Mouse (Mus musculus) macrophage (primary cell): Measurements from ENCODE around the gene Srebf2. TPM values are rescaled to one million over a fixed set of nuclear protein-coding genes. Genes with fewer than 3 reads are reported as not detected.

Experiments
- H3K27ac ChIP-seq: fragments of 350-480 bp; formaldehyde crosslinking; 2 replicates; pipeline ENCODE4 v1.9.0; 2021
- H3K36me3 ChIP-seq: fragments of 350-480 bp; formaldehyde crosslinking; 2 replicates; pipeline ENCODE4 v1.9.0; 2021; ENCODE audit errors: inconsistent target
- H3K4me3 ChIP-seq: fragments of 350-480 bp; formaldehyde crosslinking; 2 replicates; pipeline ENCODE4 v1.9.0; 2021; ENCODE audit errors: inconsistent target
- H3K79me2 ChIP-seq: fragments of 350-480 bp; formaldehyde crosslinking; 2 replicates; pipeline ENCODE4 v1.9.0; 2021; ENCODE audit errors: inconsistent target
- WGBS: methylation state at CpG from one replicate; pipeline ENCODE4 v1.1.7; 2026; ENCODE audit warnings: inconsistent platforms; ENCODE audit not compliant: missing documents; 5-methylcytosine and 5-hydroxymethylcytosine counted together
- polyA plus RNA-seq: library from polyadenylated mRNA; stranded (reverse); fragments of 250-400 nt; gene quantifications from 3 replicates; pipeline ENCODE4 v1.2.4, GENCODE M21; 2018; ENCODE audit warnings: inconsistent platforms

Srebf2 gene
- polyA plus RNA-seq, 1 experiment from 2014 or later = 41.2 TPM

DNA sequence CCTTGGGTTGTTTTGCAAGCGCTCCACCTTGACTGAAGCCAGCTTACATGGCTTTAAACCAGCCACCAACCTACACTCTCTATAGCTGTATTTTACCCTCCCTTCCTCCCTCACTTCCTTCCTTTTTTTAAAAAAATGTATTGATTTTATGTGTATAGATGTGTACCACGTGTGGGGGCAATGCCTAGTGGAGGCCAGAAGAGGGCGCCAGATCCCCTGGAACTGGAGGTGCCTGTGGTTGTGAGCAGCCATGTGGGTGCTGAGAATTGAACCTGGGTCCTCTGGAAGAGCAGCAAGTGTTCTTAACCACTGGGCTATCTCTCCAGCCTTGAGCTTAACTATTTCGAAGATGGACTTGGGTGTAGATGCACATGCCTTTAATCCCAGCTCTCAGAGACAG is 35.3 kb downstream of the Srebf2 start:
- Histone ChIP-seq H3K79me2 (no peaks in the 10 kb centered on the region), H3K36me3 (peaks cover 93% of the 10 kb centered on the region), H3K4me3 (no peak overlapping the region), H3K27ac (no peak overlapping the region)
- WGBS = 97% methylated on average over 4 of the region's 4 CpGs

DNA sequence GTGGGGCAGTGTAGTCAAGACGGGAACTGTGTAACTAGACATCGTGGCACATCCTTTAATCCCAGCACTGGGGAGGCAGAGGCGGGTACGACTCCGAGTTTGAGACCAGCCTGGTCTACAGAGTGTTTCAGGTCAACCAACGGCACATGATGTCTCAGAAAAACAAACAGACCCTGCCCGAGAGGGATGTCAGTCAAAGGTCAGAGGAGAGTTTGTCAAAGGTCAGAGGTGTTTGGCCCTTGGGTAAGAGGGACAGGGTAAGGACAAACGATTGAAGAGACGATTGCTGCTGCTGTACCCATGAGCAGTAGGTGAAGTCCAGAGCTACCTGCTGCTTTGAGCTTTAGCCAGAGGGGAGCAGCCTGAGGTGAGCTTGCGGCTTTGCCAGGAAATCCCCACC is 36.6 kb downstream of the Srebf2 start:
- no peak overlapping the region for H3K4me3 ChIP-seq
- 96% methylated on average over 10 of the region's 10 CpGs for WGBS

DNA sequence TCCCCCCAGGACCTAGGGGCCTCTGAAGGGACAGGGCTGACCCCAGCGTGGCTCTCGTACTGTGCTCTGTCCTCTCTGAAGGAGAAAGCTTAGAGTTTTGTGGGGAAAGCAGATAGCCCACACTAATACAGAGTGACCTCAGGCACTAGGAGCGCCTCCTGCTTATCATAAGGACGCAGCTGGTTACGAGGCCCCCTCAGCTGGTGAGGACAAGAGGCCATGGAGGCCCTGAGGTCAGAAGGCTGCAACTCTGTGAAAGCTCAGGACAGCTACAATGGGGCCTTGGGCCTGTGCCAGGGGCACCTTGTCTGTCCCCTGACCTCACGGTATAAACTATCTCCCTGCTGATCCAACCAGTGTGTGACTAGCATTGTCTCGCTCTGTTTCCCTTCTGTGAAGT is 37.2 kb downstream of the Srebf2 start:
- no peaks in the 10 kb centered on the region for H3K79me2 ChIP-seq
- peaks cover 86% of the 10 kb centered on the region for H3K36me3 ChIP-seq
- no peak overlapping the region for H3K27ac ChIP-seq
- no peak overlapping the region for H3K4me3 ChIP-seq
- 95% methylated on average over 7 of the region's 7 CpGs for WGBS

More for the DNA sequence above, 36.6 kb downstream of the Srebf2 start:
- H3K27ac ChIP-seq = no peak overlapping the region
- peaks cover 91% of the 10 kb centered on the region for H3K36me3 ChIP-seq
- H3K79me2 ChIP-seq = no peaks in the 10 kb centered on the region

DNA sequence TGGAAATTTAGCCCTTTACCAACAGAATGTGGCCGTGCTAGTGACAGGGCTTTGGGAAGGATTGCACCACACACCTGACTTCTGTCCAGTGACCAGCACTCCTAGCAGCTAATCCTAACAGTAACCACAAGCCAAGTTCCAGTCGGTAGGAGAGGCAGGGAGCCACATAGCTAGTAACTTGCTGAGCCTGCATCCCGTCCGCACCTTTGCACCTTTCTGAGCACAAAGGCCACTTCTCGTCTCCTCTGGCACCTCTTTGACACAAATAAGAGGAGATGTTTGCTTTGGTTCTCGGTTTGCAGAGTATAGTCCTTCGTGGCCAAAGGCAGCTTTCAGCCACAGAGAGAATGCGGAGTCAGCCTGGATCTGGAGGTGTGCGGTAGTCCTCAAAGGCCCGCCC is 37.7 kb downstream of the Srebf2 start:
- H3K4me3 ChIP-seq = no peak overlapping the region
- H3K27ac ChIP-seq = no peak overlapping the region
- no peaks in the 10 kb centered on the region; the same call in 1 of the 2 replicates for H3K79me2 ChIP-seq
- WGBS = 90% methylated on average over 9 of the region's 10 CpGs
- H3K36me3 ChIP-seq = peaks cover 81% of the 10 kb centered on the region

DNA sequence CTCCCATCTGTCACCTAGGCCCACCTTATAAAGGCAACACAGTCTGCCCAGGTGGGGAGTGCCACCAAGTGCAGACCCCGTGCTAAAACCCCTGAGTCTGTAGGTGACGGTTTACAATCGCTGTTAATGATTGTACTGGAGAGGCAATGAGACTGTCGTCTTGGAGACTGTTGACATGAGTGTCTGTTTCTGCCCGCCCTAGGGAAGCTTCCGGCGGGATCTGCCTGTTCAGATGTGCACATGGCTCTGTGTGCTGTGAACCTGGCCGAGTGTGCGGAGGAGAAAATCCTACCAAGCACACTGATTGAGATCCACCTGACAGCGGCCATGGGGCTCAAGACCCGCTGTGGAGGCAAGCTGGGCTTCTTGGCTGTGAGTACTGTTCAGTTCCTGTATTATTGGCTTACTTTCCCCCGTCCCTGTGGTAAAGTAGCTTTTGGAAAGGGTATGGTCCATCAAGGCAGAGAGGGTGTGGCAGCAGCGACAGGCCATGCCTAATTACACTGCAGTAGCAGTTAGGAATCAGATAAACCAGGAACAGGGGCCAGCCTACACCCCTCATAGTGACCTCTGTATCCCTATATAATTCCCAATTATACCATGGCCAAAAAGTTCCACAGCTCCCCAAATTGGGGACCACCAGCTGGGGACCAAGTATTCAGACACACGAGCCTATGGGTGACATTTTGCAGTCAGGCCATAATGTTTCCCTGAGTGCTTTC is 38.2 kb downstream of the Srebf2 start:
- Histone ChIP-seq H3K36me3 (peaks cover 75% of the 10 kb centered on the region), H3K27ac (no peak overlapping the region), H3K4me3 (no peak overlapping the region), H3K79me2 (no peaks in the 10 kb centered on the region; the same call in 1 of the 2 replicates)
- WGBS = 92% methylated on average over 14 of the region's 14 CpGs

DNA sequence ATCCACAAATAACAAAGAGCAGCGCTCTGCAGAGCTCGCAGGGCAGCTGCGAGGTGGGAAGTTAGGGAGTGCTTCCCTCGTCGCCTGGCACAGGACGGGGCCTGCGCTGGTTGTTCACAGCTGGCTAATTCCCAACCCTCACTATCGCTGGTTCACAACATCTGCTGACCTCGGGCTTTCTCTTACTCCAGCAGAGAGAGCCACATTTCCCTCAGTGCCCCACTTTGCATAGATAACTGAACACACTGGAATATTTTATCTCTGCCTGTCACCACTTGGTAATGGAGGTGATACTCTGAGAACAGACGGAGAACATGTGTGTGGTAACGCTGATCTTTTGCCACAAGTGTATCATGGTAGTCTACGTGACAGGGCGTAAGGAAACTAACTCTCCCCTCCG is 39.1 kb downstream of the Srebf2 start:
- no peak overlapping the region for H3K4me3 ChIP-seq
- no peaks in the 10 kb centered on the region; the same call in 1 of the 2 replicates for H3K79me2 ChIP-seq
- 96% methylated on average over 14 of the region's 14 CpGs for WGBS
- peaks cover 70% of the 10 kb centered on the region for H3K36me3 ChIP-seq
- H3K27ac ChIP-seq = no peak overlapping the region

DNA sequence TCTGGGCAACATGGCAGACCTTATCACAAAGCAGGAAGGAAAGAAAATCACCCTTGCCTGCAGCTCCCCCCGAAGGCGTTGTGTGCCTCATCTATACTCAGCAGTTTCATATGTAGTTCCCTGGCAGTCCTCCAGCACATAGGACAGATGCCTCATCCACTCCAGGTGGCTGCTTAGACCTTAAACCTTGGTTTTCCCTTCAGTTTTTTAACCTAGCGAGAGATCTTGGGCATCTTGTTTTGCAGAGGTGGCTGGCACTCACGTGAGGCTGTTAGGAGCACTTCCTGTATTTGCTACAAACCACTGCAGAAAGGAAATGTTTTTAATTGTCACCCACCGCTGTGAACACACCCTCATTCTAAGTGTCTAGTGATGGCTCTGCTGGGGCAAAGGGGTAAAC is 40.0 kb downstream of the Srebf2 start:
- no peak overlapping the region for H3K4me3 ChIP-seq
- H3K79me2 ChIP-seq = no peaks in the 10 kb centered on the region; the same call in 1 of the 2 replicates
- 15% methylated on average over 5 of the region's 5 CpGs for WGBS
- no peak overlapping the region for H3K27ac ChIP-seq
- peaks cover 70% of the 10 kb centered on the region for H3K36me3 ChIP-seq

DNA sequence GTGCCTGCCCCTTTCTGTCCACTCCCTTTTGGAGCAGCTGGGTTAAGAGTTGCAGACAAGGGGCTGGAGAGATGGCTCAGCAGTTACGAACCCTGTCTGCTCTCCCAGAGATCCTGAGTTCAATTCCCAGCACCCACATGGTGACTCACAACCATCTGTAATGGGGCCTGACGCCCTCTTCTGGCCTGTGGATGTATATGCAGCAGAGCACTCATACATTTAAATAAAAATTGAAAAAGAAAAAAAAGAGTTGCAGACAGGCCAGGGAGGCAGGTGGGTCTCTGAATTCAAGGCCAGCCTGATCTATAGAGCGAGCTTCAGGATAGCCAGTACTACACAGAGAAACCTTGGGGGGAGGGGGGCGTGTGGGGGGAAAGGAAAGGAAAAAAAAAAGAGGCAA is 40.4 kb downstream of the Srebf2 start:
- Histone ChIP-seq H3K27ac (no peak overlapping the region), H3K4me3 (no peak overlapping the region), H3K36me3 (peaks cover 70% of the 10 kb centered on the region), H3K79me2 (no peaks in the 10 kb centered on the region; the same call in 1 of the 2 replicates)
- WGBS = 95% methylated on average over 4 of the region's 4 CpGs

DNA sequence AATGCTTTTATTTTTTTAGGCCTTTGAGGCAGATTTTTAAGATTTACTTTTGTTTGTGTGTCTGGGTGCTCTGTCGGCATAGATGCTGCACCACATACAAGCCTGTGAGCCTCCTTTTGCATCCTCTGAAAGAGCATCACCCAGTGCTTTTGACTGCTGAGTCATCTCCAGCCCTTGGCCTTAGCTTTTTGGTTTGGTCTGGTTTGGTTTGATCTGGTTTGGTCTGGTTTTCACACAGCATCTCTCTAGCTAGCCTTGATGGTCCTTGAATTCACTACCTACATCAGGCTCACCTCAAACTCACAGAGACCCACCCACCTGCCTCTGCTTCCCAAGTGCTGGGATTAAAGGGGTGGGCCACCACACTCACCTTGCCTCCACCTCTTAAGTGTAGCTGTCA is 40.9 kb downstream of the Srebf2 start:
- 60% methylated on average over 1 of the region's 1 CpGs for WGBS
- no peaks in the 10 kb centered on the region; the same call in 1 of the 2 replicates for H3K79me2 ChIP-seq
- H3K4me3 ChIP-seq = no peak overlapping the region
- H3K27ac ChIP-seq = no peak overlapping the region
- peaks cover 71% of the 10 kb centered on the region for H3K36me3 ChIP-seq

DNA sequence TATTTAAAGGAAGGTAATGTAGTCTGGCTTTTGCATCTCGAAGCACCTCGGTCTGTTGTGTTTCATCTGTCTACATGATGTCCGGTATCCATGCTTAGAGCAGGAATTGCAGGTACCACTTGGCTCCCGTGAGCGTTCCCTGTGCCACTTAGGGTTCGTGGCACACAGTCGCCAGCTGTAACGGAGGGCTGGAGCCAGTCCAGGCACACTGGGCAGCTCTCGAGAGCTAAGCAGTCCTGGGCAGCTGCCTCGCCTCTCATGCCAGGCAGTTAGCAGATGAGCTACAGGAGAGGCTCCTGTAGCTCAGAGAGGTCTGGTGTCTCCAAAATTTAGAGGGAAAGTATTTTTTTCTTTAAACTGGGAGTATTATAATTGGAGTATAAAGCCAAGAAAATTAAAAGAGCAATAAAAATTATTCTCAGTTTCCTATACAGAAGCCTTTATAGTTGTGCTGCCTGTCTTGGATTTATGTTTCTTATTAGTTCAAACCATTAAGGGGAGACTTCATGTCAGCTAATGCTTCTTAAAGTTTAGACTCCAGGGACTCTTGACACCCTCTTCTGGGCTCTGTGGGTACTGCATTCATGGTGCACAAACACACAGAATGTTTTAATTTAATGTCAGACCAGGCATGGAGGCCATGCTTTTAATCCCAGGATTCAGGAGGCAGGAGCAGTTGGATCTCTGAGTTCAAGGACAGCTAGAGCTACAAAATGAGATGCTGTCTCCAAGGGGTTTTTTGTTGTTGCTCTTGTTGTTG is 41.7 kb downstream of the Srebf2 start:
- Histone ChIP-seq H3K79me2 (no peaks in the 10 kb centered on the region; the same call in 1 of the 2 replicates), H3K27ac (no peak overlapping the region), H3K36me3 (peaks cover 71% of the 10 kb centered on the region), H3K4me3 (no peak overlapping the region)
- 97% methylated on average over 10 of the region's 10 CpGs for WGBS

DNA sequence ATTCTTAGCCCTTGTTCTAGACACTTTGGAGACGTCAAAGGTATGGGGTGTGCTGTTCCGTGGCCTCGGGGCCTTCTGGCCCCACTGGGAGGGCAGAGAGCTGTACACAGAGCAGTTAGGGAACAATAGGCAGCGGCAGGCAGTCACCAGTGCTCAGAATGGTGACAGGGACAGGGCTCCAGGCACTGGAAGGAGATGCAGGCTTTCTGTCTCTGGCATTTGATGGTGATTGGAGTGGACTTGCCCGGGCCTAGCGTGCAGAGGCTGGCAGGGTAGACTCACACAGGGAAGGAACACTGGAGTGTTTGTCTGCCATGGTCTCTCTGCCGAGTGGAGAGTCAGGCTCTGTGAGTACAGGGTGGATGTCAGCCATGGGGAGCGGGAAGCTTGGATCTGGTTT is 45.6 kb downstream of the Srebf2 start:
- H3K36me3 ChIP-seq = peaks cover 59% of the 10 kb centered on the region
- no peak overlapping the region for H3K4me3 ChIP-seq
- no peaks in the 10 kb centered on the region; the same call in 1 of the 2 replicates for H3K79me2 ChIP-seq
- H3K27ac ChIP-seq = no peak overlapping the region
- WGBS = 100% methylated on average over 8 of the region's 8 CpGs

DNA sequence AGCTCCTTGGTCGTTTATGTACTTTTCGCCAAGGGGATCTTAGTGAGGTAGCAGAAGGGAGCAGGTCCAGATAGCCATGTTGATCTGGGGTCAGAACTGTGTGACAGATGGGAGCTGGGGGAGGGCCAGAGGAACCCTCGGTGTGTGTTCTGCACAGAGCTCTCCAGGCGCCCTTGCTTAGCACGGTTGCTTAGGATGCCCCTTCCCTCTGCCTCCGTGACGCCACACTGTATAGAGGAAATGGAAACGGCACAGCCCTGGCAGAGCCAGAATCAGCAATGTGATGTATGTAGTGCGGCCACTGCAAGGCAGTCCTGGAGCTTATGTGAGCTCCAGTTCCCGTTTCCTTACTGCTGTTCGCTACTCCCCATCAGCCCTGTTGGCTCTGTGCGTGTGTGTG is 49.3 kb downstream of the Srebf2 start:
- Histone ChIP-seq H3K79me2 (no peaks in the 10 kb centered on the region), H3K36me3 (peaks cover 52% of the 10 kb centered on the region), H3K27ac (no peak overlapping the region), H3K4me3 (no peak overlapping the region)
- 25% methylated on average over 9 of the region's 12 CpGs for WGBS

DNA sequence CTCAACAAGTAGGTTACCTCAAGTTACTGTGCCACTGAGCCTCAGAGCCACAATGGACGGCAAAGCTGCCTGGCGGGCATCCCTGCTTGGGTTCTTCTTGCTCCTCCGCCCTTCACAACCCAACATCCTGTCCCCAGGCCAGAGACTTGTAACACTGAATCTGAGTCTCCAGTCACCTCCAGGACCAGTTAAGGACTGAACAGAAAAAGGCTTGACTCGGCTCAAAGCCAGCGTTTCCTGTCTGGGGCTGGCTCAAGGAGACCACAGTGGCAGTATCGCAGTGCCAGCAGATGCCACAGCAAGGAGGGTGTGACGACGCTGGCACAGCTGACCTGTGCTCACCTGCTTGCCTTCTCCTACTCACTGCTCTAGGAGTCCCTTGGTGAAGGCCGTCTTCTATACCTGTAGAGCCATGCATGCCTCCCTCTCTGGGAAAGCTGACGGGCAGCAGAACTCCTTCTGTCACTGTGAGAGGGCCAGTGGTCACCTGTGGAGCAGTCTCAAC is 50.3 kb downstream of the Srebf2 start:
- Histone ChIP-seq H3K4me3 (no peak overlapping the region), H3K36me3 (peaks cover 52% of the 10 kb centered on the region), H3K27ac (no peak overlapping the region), H3K79me2 (no peaks in the 10 kb centered on the region)
- 48% methylated on average over 10 of the region's 10 CpGs for WGBS

DNA sequence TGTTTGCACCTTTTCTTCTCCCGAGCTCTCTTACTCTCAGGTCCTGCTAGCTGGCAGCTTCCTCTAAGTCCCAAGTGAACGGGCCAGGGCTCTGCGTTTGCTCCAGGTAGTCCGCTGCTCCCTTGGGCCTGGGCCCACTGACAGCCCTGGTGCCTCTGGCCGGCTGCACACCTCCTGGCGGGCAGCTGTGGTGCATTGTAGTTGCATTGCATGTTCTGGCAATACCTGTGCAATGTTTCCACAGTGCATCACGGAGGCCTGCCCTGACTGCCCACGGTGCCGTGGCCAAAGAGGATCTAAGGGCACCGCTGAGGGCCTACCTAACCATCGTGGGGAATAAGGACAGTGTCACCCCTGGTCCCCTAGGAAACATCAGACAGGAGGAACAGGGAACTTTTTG is 51.0 kb downstream of the Srebf2 start:
- 29% methylated on average over 11 of the region's 11 CpGs for WGBS
- H3K27ac ChIP-seq = no peak overlapping the region

DNA sequence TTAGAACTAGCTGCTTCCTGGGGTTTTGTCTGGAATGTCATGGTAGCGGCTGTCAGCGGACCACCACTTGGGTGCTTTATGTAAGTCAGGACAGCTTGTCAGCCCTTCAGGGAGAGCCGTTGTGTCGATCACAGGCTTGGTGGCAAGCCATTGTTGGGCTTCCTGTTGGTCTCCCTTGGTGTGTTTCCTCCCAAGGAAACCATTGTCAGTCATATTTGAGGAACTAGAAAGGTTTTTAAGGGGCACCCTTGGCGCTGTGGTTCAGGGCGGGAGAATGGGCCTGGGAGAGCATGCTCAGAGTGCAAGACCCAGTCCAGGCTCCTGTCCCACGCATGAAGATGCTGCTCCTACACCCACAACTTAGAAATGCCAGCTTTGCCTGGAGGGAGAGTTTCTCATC is 51.4 kb downstream of the Srebf2 start:
- Histone ChIP-seq H3K36me3 (peaks cover 51% of the 10 kb centered on the region), H3K79me2 (no peaks in the 10 kb centered on the region), H3K4me3 (no peak overlapping the region), H3K27ac (no peak overlapping the region)
- WGBS = 9% methylated on average over 7 of the region's 7 CpGs

More for the DNA sequence above, 51.0 kb downstream of the Srebf2 start:
- H3K79me2 ChIP-seq = no peaks in the 10 kb centered on the region
- H3K4me3 ChIP-seq = no peak overlapping the region
- peaks cover 51% of the 10 kb centered on the region for H3K36me3 ChIP-seq
